ENCODE assay signal across 10 mouse cellular contexts in the genomic region with DNA sequence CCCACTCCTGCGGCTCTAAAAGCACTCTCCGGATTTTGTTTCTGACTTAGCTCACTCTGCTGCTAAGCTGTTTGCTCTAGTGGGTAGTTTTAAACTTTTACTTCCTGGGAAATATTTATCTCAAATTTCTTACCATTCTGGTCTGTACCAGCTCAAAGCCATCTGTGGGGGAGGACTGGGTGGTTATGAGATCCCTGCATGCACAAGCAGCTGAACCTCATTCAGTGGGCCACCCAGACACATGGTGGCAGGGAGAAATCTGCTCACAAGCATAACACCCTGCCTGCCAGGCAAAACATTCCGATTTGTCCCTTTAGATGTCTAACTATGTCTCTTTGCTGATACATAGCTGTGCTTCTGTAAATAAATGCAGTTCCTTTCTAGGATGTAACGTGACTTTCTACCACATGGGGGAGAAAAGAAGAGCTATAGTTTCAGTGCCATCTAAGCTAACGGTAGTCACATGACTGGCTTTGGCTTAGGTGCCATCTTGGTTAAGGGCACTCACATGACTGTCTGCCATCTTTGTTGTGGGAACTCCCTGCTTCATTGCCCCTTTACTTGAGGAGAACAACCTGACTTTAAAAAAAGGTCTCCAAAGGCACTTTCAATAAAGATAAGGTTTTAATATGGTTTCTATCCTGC. TPM values are rescaled to one million over a fixed set of nuclear protein-coding genes. Genes with fewer than 3 reads are reported as not detected.
DNase-seq lines count a peak whose midpoint lies in the region; ATAC-seq and TF ChIP-seq lines count a peak whose summit lies in the region.
"Had no signal": no experiment of that assay in that cellular context is flagged by ENCODE, and none has a peak within 500 bp of the region (broad histone marks: within the 10 kb centered on the region; RNA-seq: fewer than 3 reads in every experiment).

No protein-coding gene starts in this region.

- no peaks in the 10 kb centered on the region for H3K9me3 ChIP-seq in forebrain, postnatal 0 days (ENCODE audit: low read length)
- H3K9me3 ChIP-seq in forebrain, embryonic 16.5 days (ENCODE audit: control insufficient read depth, low read length): no peaks in the 10 kb centered on the region
- no peaks in the 10 kb centered on the region for H3K9me3 ChIP-seq in midbrain, postnatal 0 days (ENCODE audit: low read length)
- H3K9me3 ChIP-seq in midbrain, embryonic 15.5 days: no peaks in the 10 kb centered on the region
- H3K9me3 ChIP-seq: hindbrain, embryonic 13.5 days had no signal

- no peak overlapping the region for H3K9ac ChIP-seq in forebrain, postnatal 0 days
- no peak overlapping the region for H3K9ac ChIP-seq in forebrain, embryonic 16.5 days (replicated peaks; ENCODE audit: low read depth, low read length)
- H3K9ac ChIP-seq in midbrain, postnatal 0 days (replicated peaks; ENCODE audit: low read length, poor library complexity, severe bottlenecking): no peak overlapping the region
- H3K9ac ChIP-seq in midbrain, embryonic 15.5 days: no peak overlapping the region
- H3K9ac ChIP-seq: hindbrain, embryonic 13.5 days had no signal

- H3K27me3 ChIP-seq in forebrain, postnatal 0 days (ENCODE audit: insufficient read depth, low read length): no peaks in the 10 kb centered on the region
- no peaks in the 10 kb centered on the region for H3K27me3 ChIP-seq in forebrain, embryonic 16.5 days (replicated peaks; ENCODE audit: control insufficient read depth, insufficient read depth, low read length)
- H3K27me3 ChIP-seq in midbrain, postnatal 0 days (ENCODE audit: insufficient read depth, low read length): no peaks in the 10 kb centered on the region
- no peaks in the 10 kb centered on the region for H3K27me3 ChIP-seq in midbrain, embryonic 15.5 days (replicated peaks)
- H3K27me3 ChIP-seq: hindbrain, embryonic 13.5 days had no signal

- 76% methylated on average over 5 of the region's 5 CpGs for WGBS in forebrain, postnatal 0 days
- WGBS in forebrain, embryonic 16.5 days: 80% methylated on average over 5 of the region's 5 CpGs
- 82% methylated on average over 5 of the region's 5 CpGs for WGBS in midbrain, postnatal 0 days
- 85% methylated on average over 5 of the region's 5 CpGs for WGBS in midbrain, embryonic 15.5 days

- peak; percentile 87 for ATAC-seq in forebrain, postnatal 0 days
- no peak for ATAC-seq in forebrain, embryonic 16.5 days
- ATAC-seq in midbrain, postnatal 0 days (ENCODE audit: low FRiP score): no peak
- ATAC-seq in midbrain, embryonic 15.5 days (replicated peaks): no peak
- 0 out of 2 replicates have a peak, but pooled peaks have one; percentile 29 for ATAC-seq in common myeloid progenitor, adult 5-6 weeks (replicated peaks; ENCODE audit: low read depth, poor library complexity, severe bottlenecking)

- no peak overlapping the region for H3K4me3 ChIP-seq in forebrain, postnatal 0 days (ENCODE audit: low read depth, low read length)
- no peak overlapping the region for H3K4me3 ChIP-seq in forebrain, embryonic 16.5 days (replicated peaks; ENCODE audit: low read length)
- no peak overlapping the region for H3K4me3 ChIP-seq in midbrain, postnatal 0 days (ENCODE audit: low read depth, low read length)
- no peak overlapping the region for H3K4me3 ChIP-seq in midbrain, embryonic 15.5 days
- H3K4me3 ChIP-seq: hindbrain, embryonic 13.5 days had no signal

- peak; percentile 54 for TF ChIP-seq CTCF in forebrain, postnatal 0 days (IDR thresholded peaks at IDR 0.05; ENCODE audit: low read depth)
- TF ChIP-seq CTCF in midbrain, postnatal 0 days (IDR thresholded peaks at IDR 0.05): peak; percentile 54

- peak; percentile 67 for DNase-seq in forebrain, postnatal 0 days
- DNase-seq in midbrain, postnatal 0 days (ENCODE audit: low spot score): peak; percentile 76
- DNase-seq in yolk sac, embryonic 10.5 days (ENCODE audit: low spot score): peak; percentile 19
- DNase-seq in lung, adult 18-20 months: no peak
- no peak for DNase-seq in urinary bladder, postnatal 36 days (ENCODE audit: low spot score in 2 of 2)
- DNase-seq: heart, adult 11 months had no signal

- no peak overlapping the region for H3K27ac ChIP-seq in forebrain, postnatal 0 days (ENCODE audit: low read depth, low read length)
- H3K27ac ChIP-seq in forebrain, embryonic 16.5 days (ENCODE audit: low read length): no peak overlapping the region
- no peak overlapping the region for H3K27ac ChIP-seq in midbrain, postnatal 0 days (ENCODE audit: low read depth, low read length)
- no peak overlapping the region for H3K27ac ChIP-seq in midbrain, embryonic 15.5 days
- H3K27ac ChIP-seq: hindbrain, embryonic 13.5 days had no signal

- H3K36me3 ChIP-seq in forebrain, postnatal 0 days (ENCODE audit: insufficient read depth): no peaks in the 10 kb centered on the region
- H3K36me3 ChIP-seq in forebrain, embryonic 16.5 days (ENCODE audit: control insufficient read depth, insufficient read depth): no peaks in the 10 kb centered on the region
- no peaks in the 10 kb centered on the region for H3K36me3 ChIP-seq in midbrain, postnatal 0 days (ENCODE audit: insufficient read depth, low read length)
- no peaks in the 10 kb centered on the region for H3K36me3 ChIP-seq in midbrain, embryonic 15.5 days (replicated peaks)
- H3K36me3 ChIP-seq: hindbrain, embryonic 13.5 days had no signal

- peaks cover 4% of the 10 kb centered on the region; the same call in 1 of the 2 replicates for H3K4me1 ChIP-seq in forebrain, postnatal 0 days (ENCODE audit: insufficient read depth)
- H3K4me1 ChIP-seq in forebrain, embryonic 16.5 days (replicated peaks; ENCODE audit: control insufficient read depth, insufficient read depth, low read length): no peaks in the 10 kb centered on the region
- no peaks in the 10 kb centered on the region for H3K4me1 ChIP-seq in midbrain, postnatal 0 days (ENCODE audit: insufficient read depth, low read length)
- no peaks in the 10 kb centered on the region for H3K4me1 ChIP-seq in midbrain, embryonic 15.5 days

- no peak overlapping the region for H3K4me2 ChIP-seq in forebrain, postnatal 0 days (ENCODE audit: low read depth)
- no peak overlapping the region for H3K4me2 ChIP-seq in forebrain, embryonic 16.5 days (ENCODE audit: low read length)
- H3K4me2 ChIP-seq in midbrain, postnatal 0 days (ENCODE audit: low read depth, low read length, poor library complexity, severe bottlenecking): no peak overlapping the region
- no peak overlapping the region for H3K4me2 ChIP-seq in midbrain, embryonic 15.5 days
- H3K4me2 ChIP-seq: hindbrain, embryonic 13.5 days had no signal

RNA-seq across cellular contexts. Expression of a gene that starts 36.7 kb away (rescaled TPM):
- total RNA-seq in forebrain, postnatal 0 days (2014; rRNA removed): 1.2 and 2.7 TPM in 2 replicates
- polyA plus RNA-seq in forebrain, postnatal 0 days (2015; fragmentation: Nextera tagmentation; extraction: Ambion mirVana): 2.3 and 3.3 TPM in 2 replicates
- polyA plus RNA-seq in forebrain, embryonic 16.5 days (2015; fragmentation: Nextera tagmentation; extraction: Ambion mirVana): 2.0 and 3.0 TPM in 2 replicates
- 2.5 and 3.0 TPM in 2 replicates for total RNA-seq in midbrain, postnatal 0 days (2014; rRNA removed)
- 1.3 and 1.4 TPM in 2 replicates for polyA plus RNA-seq in midbrain, postnatal 0 days (2015; fragmentation: Nextera tagmentation; extraction: Ambion mirVana)
- polyA plus RNA-seq in midbrain, embryonic 15.5 days (2015; fragmentation: Nextera tagmentation; extraction: Ambion mirVana): 3.3 and 3.5 TPM in 2 replicates
- 2.7 and 7.0 TPM in 2 replicates for total RNA-seq in common myeloid progenitor, adult 5-6 weeks (2017)

RNA-seq across cellular contexts. Expression of a gene that starts 50.0 kb away (rescaled TPM):
- 4.3 and 5.2 TPM in 2 replicates for total RNA-seq in forebrain, postnatal 0 days (2014; rRNA removed)
- 1.8 and 3.1 TPM in 2 replicates for polyA plus RNA-seq in forebrain, postnatal 0 days (2015; fragmentation: Nextera tagmentation; extraction: Ambion mirVana)
- 1.8 and 3.2 TPM in 2 replicates for polyA plus RNA-seq in forebrain, embryonic 16.5 days (2015; fragmentation: Nextera tagmentation; extraction: Ambion mirVana)
- 4.7 and 6.9 TPM in 2 replicates for total RNA-seq in midbrain, postnatal 0 days (2014; rRNA removed)
- polyA plus RNA-seq in midbrain, postnatal 0 days (2015; fragmentation: Nextera tagmentation; extraction: Ambion mirVana): 2.9 and 3.1 TPM in 2 replicates
- polyA plus RNA-seq in midbrain, embryonic 15.5 days (2015; fragmentation: Nextera tagmentation; extraction: Ambion mirVana): 2.1 and 2.6 TPM in 2 replicates
- total RNA-seq in common myeloid progenitor, adult 5-6 weeks (2017): 0.37 and 0.73 TPM in 2 replicates

Comparison
In these comparisons a context has a peak if more than half of its experiments do, and no peak if none do; other contexts are left out.
1. ATAC-seq: peak in forebrain, postnatal 0 days (single experiment) and common myeloid progenitor, adult 5-6 weeks (single experiment); none in forebrain, embryonic 16.5 days (single experiment), midbrain, postnatal 0 days (single experiment) and midbrain, embryonic 15.5 days (single experiment).
2. DNase-seq: peak in forebrain, postnatal 0 days (single experiment), midbrain, postnatal 0 days (single experiment) and yolk sac, embryonic 10.5 days (single experiment); none in lung, adult 18-20 months (0 of 2) and urinary bladder, postnatal 36 days (0 of 2).